Mouse (Mus musculus) CH12.LX (cell line): ENCODE measurements around the gene Ccdc80. TPM values are rescaled to one million over a fixed set of nuclear protein-coding genes. Genes with fewer than 3 reads are reported as not detected.

Source experiments
- DNase-seq: peaks from one replicate; pipeline ENCODE4 v3.0.0-alpha.2; 2013; ENCODE audit errors: extremely low read depth
- H3K27ac ChIP-seq: 2 replicates; pipeline ENCODE4 v1.5.1; 2012; ENCODE audit warnings: low read depth, mild to moderate bottlenecking, control low read depth, moderate library complexity; ENCODE audit not compliant: insufficient read depth
- H3K27me3 ChIP-seq: replicated peaks from 2 replicates; pipeline ENCODE3; 2012; ENCODE audit warnings: inconsistent platforms
- H3K36me3 ChIP-seq, 2 experiments: replicated peaks in 1 of 2; 2 replicates each; pipeline versions ENCODE3 to v1.6.1; 2012; ENCODE audit warnings: inconsistent platforms in 1 of 2, low read length in 1 of 2, mild to moderate bottlenecking in 1 of 2, mixed read lengths in 1 of 2, moderate library complexity in 1 of 2; ENCODE audit not compliant: control insufficient read depth in 1 of 2, insufficient read depth in 1 of 2
- H3K4me1 ChIP-seq, 2 experiments: 2 replicates each; pipeline ENCODE4 v1.6.1; 2012; ENCODE audit warnings: inconsistent platforms in 1 of 2, moderate library complexity in 1 of 2; ENCODE audit not compliant: insufficient read depth in 2 of 2, control insufficient read depth in 1 of 2
- H3K4me2 ChIP-seq: 2 replicates; pipeline ENCODE4 v1.6.1; 2012; ENCODE audit warnings: low read depth, mild to moderate bottlenecking, control low read depth; ENCODE audit not compliant: poor library complexity, insufficient read depth, severe bottlenecking
- H3K4me3 ChIP-seq, 3 experiments: fragments of 150-350 bp in 1 of 3; sonication (generic) in 1 of 3; replicated peaks in 1 of 3; 2 replicates each; pipeline versions ENCODE3 to v1.5.1; 2011 to 2012; ENCODE audit warnings: low read depth in 2 of 3, low read length in 2 of 3, mild to moderate bottlenecking in 2 of 3, moderate library complexity in 2 of 3, control low read depth in 1 of 3, improper control_type of control experiment in 1 of 3, inconsistent platforms in 1 of 3, mixed read lengths in 1 of 3; ENCODE audit not compliant: poor library complexity in 1 of 3
- H3K79me2 ChIP-seq: replicated peaks from 2 replicates; pipeline ENCODE4 v1.6.1; 2012; ENCODE audit warnings: mild to moderate bottlenecking, moderate library complexity; ENCODE audit not compliant: control insufficient read depth, poor library complexity, insufficient read depth, severe bottlenecking; ENCODE audit errors: extremely low read depth
- H3K9ac ChIP-seq: 2 replicates; pipeline ENCODE4 v1.6.1; 2012; ENCODE audit warnings: low read depth, mild to moderate bottlenecking, control low read depth, moderate library complexity; ENCODE audit not compliant: insufficient read depth
- H3K9me3 ChIP-seq: replicated peaks from 2 replicates; pipeline ENCODE3; 2012; ENCODE audit warnings: low read length, inconsistent platforms, mixed read lengths
- BHLHE40 ChIP-seq: IDR thresholded peaks from 2 replicates; pipeline ENCODE4 v1.6.1; 2011; ENCODE audit warnings: mild to moderate bottlenecking, low read depth, low read length, improper control_type of control experiment
- CHD1 ChIP-seq: IDR thresholded peaks from 2 replicates; pipeline ENCODE4 v1.6.1; 2012; ENCODE audit warnings: low read depth, low read length, improper control_type of control experiment, inconsistent platforms
- CHD2 ChIP-seq: IDR thresholded peaks from 2 replicates; pipeline ENCODE4 v1.6.1; 2011; ENCODE audit warnings: low read length, improper control_type of control experiment
- E2F4 ChIP-seq: IDR thresholded peaks from 2 replicates; pipeline ENCODE4 v1.6.1; 2011; ENCODE audit warnings: low read depth, low read length, improper control_type of control experiment; ENCODE audit not compliant: insufficient replicate concordance
- ELF1 ChIP-seq: IDR thresholded peaks from 2 replicates; pipeline ENCODE4 v1.6.1; 2014; ENCODE audit warnings: low read depth, mild to moderate bottlenecking, inconsistent platforms, low read length, improper control_type of control experiment
- EP300 ChIP-seq: IDR thresholded peaks from 2 replicates; pipeline ENCODE4 v1.6.1; 2011; ENCODE audit warnings: low read length, improper control_type of control experiment
- GABPA ChIP-seq: IDR thresholded peaks from 2 replicates; pipeline ENCODE4 v1.6.1; 2012; ENCODE audit warnings: low read depth, low read length, improper control_type of control experiment, inconsistent platforms; ENCODE audit not compliant: insufficient replicate concordance
- HCFC1 ChIP-seq: IDR thresholded peaks from 2 replicates; pipeline ENCODE4 v1.6.1; 2012; ENCODE audit warnings: low read depth, mild to moderate bottlenecking, inconsistent platforms, low read length, improper control_type of control experiment
- IRF4 ChIP-seq: IDR thresholded peaks from 2 replicates; pipeline ENCODE4 v1.6.1; 2014; ENCODE audit warnings: low read depth, mild to moderate bottlenecking, inconsistent platforms, low read length, improper control_type of control experiment
- JUN ChIP-seq: IDR thresholded peaks from 2 replicates; pipeline ENCODE4 v1.6.1; 2011; ENCODE audit warnings: low read depth, mild to moderate bottlenecking, low read length, improper control_type of control experiment, moderate library complexity; ENCODE audit not compliant: insufficient read depth
- KAT2A ChIP-seq: IDR thresholded peaks from 2 replicates; pipeline ENCODE4 v1.6.1; 2012; ENCODE audit warnings: low read length, improper control_type of control experiment, inconsistent platforms; ENCODE audit not compliant: insufficient replicate concordance
- MAFK ChIP-seq: IDR thresholded peaks from 2 replicates; pipeline ENCODE4 v1.6.1; 2011; ENCODE audit warnings: low read length, improper control_type of control experiment; ENCODE audit not compliant: insufficient replicate concordance
- MAX ChIP-seq: IDR thresholded peaks from 2 replicates; pipeline ENCODE4 v1.6.1; 2011; ENCODE audit warnings: low read length, improper control_type of control experiment
- MAZ ChIP-seq: IDR thresholded peaks from 2 replicates; pipeline ENCODE4 v1.6.1; 2012; ENCODE audit warnings: low read depth, mild to moderate bottlenecking, inconsistent platforms, low read length, improper control_type of control experiment, moderate library complexity
- MEF2A ChIP-seq: IDR thresholded peaks from 2 replicates; pipeline ENCODE4 v1.6.1; 2014; ENCODE audit warnings: low read depth, mild to moderate bottlenecking, inconsistent platforms, low read length, improper control_type of control experiment, borderline replicate concordance
- MXI1 ChIP-seq: IDR thresholded peaks from 2 replicates; pipeline ENCODE4 v1.6.1; 2011; ENCODE audit warnings: mild to moderate bottlenecking, low read depth, low read length, improper control_type of control experiment
- MYC ChIP-seq: IDR thresholded peaks from 2 replicates; pipeline ENCODE4 v1.6.1; 2011; ENCODE audit warnings: low read depth, mild to moderate bottlenecking, improper control_type of control experiment, low read length
- NELFE ChIP-seq: IDR thresholded peaks from 2 replicates; pipeline ENCODE4 v1.6.1; 2011; ENCODE audit warnings: low read depth, low read length, improper control_type of control experiment
- NRF1 ChIP-seq: IDR thresholded peaks from 2 replicates; pipeline ENCODE4 v1.6.1; 2014; ENCODE audit warnings: low read depth, mild to moderate bottlenecking, inconsistent platforms, low read length, improper control_type of control experiment, moderate library complexity
- PAX5 ChIP-seq: IDR thresholded peaks from 2 replicates; pipeline ENCODE4 v1.6.1; 2012; ENCODE audit warnings: low read length, inconsistent platforms, mixed read lengths
- POLR2A ChIP-seq: IDR thresholded peaks from 2 replicates; pipeline ENCODE4 v1.6.1; 2011; ENCODE audit warnings: low read depth, mild to moderate bottlenecking, improper control_type of control experiment, low read length
- POLR2AphosphoS2 ChIP-seq: IDR thresholded peaks from 2 replicates; pipeline ENCODE4 v1.6.1; 2011; ENCODE audit warnings: low read depth, low read length, improper control_type of control experiment
- RAD21 ChIP-seq: IDR thresholded peaks from 2 replicates; pipeline ENCODE4 v1.6.1; 2011; ENCODE audit warnings: low read depth, mild to moderate bottlenecking, low read length, improper control_type of control experiment, moderate library complexity
- RCOR1 ChIP-seq: conservative IDR thresholded peaks from 2 replicates; pipeline ENCODE4 v1.6.1; 2012; ENCODE audit warnings: low read depth, mild to moderate bottlenecking, inconsistent platforms, low read length, improper control_type of control experiment
- SIN3A ChIP-seq: IDR thresholded peaks from 2 replicates; pipeline ENCODE4 v1.6.1; 2012; ENCODE audit warnings: low read length, improper control_type of control experiment, inconsistent platforms
- TBP ChIP-seq: conservative IDR thresholded peaks from 2 replicates; pipeline ENCODE4 v1.6.1; 2011; ENCODE audit warnings: low read depth, low read length, improper control_type of control experiment
- TCF12 ChIP-seq: IDR thresholded peaks from 2 replicates; pipeline ENCODE4 v1.6.1; 2014; ENCODE audit warnings: low read depth, mild to moderate bottlenecking, inconsistent platforms, low read length, improper control_type of control experiment
- USF1 ChIP-seq: IDR thresholded peaks from 2 replicates; pipeline ENCODE4 v1.6.1; 2014; ENCODE audit warnings: low read depth, mild to moderate bottlenecking, inconsistent platforms, low read length, improper control_type of control experiment
- ZKSCAN1 ChIP-seq: IDR thresholded peaks from 2 replicates; pipeline ENCODE4 v1.6.1; 2012; ENCODE audit warnings: low read depth, inconsistent platforms, low read length, improper control_type of control experiment, borderline replicate concordance
- ZMIZ1 ChIP-seq: IDR thresholded peaks from 2 replicates; pipeline ENCODE4 v1.6.1; 2012; ENCODE audit warnings: low read depth, mild to moderate bottlenecking, inconsistent platforms, low read length, improper control_type of control experiment
- ZNF384 ChIP-seq: IDR thresholded peaks from 2 replicates; pipeline ENCODE4 v1.6.1; 2012; ENCODE audit warnings: low read depth, low read length, improper control_type of control experiment, inconsistent platforms
- dilution Hi-C: fragments of 300-500 bp; cut with MboI; formaldehyde crosslinking; loops from 2 replicates; pipeline ENCODE4 v1.14.3; 2020; ENCODE audit warnings: low sequenced_read_pairs; ENCODE audit not compliant: extremely low pct_unique_long_range_greater_than_20kb, extremely low pct_ligation_motif_present
- in situ Hi-C: fragments of 300-500 bp; cut with MboI; formaldehyde crosslinking; loops from 3 replicates; pipeline ENCODE4 v1.14.3; 2019; ENCODE audit warnings: low sequenced_read_pairs, low pct_ligation_motif_present, low pct_unique_long_range_greater_than_20kb, mixed read lengths
- polyA plus RNA-seq: library from polyadenylated mRNA; unstranded; fragments of >175 nt; gene quantifications from 2 replicates; pipeline ENCODE4 v1.2.1, GENCODE M21; 2012; ENCODE audit warnings: low read depth; ENCODE audit not compliant: insufficient read length
- total RNA-seq, 2 experiments: library from RNA; depleted of rRNA; stranded (reverse); fragments of 300-350 nt in 1 of 2; fragments of >200 nt in 1 of 2; gene quantifications; 2 replicates each; pipeline ENCODE4 v1.2.3; 2012 to 2014

Gene Ccdc80
- total and polyA plus RNA-seq, 3 experiments: 3.9 to 9.5 (median 6.1) TPM

GRCm38 (mm10) chr16:45158136-45158521 lies 64.9 kb downstream of the Ccdc80 start:
- peak; percentile 82 for DNase-seq

DNA sequence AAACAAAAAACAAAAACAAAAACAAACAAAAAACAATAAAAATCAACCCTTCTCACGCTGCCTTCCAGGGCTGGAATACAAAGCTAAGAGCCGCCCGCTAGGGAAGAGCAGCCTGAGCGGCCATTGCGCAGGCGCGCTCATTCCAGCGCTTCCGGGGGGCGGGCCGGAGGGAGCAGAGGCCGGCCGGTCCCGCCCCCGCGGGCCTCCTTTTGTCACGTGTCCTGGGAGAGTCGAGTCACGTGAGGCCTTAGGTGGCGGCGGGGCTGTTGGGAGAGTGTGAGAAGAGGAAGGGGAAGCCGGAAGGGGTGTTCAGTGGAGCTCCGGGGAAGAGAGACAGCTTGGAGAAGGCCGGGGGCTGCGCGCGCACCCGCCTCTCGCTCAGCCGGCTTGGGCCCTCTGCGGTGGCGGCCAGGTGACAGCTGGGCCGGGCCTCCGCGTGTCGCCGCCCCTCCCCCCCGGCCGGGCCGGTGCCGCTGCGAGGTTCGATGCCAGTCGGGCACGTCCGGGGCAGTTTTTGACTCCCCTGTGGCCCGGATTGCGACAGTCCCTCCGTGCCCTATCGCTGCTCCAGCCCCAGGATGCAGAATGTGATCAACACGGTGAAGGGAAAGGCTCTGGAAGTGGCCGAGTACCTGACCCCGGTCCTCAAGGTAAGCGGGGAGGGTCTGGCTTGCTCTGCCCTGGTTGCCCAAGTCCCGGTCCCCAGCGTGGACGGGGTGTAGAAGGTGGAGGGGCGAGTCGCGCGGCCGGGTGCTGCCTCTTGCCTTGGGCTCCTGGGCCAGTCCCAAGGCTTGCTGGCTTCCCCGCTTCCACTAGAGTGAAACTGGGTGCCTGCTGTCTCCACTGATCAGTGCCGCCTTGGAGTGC lies 65.6 kb downstream of the Ccdc80 start, which contains the start of the genes Slc35a5 and Atg3:
Gene Slc35a5, minus strand, starts transcription at position 185 of the 867 bp plus-strand sequence.
Gene Atg3, plus strand, starts transcription at position 264 of the 867 bp plus-strand sequence.
- in situ Hi-C loops (no loop called here), dilution Hi-C loops (no loop called here)
- H3K27ac ChIP-seq: peak within 1 kb of the TSS; percentile 70
- peaks cover 4 to 47% of the 10 kb centered on the region in 2 experiments for H3K36me3 ChIP-seq
- peak within 1 kb of the TSS; percentile 91 for H3K4me2 ChIP-seq
- H3K79me2 ChIP-seq: peaks cover 18% of the 10 kb centered on the region
- peak within 1 kb of the TSS; percentile 90 to 97 (median 93) for H3K4me3 ChIP-seq
- DNase-seq: peak; percentile 100
- peak within 1 kb of the TSS; percentile 95 for H3K9ac ChIP-seq
- H3K4me1 ChIP-seq: peaks cover 4 to 31% of the 10 kb centered on the region in 2 experiments
- no peaks in the 10 kb centered on the region for H3K9me3 ChIP-seq
- H3K27me3 ChIP-seq: no peaks in the 10 kb centered on the region
- no peak for TF ChIP-seq TBP
- TF ChIP-seq HCFC1: peak; percentile 81
- TF ChIP-seq ZNF384: no peak
- TF ChIP-seq RCOR1: no peak
- peak; percentile 89 for TF ChIP-seq SIN3A
- TF ChIP-seq USF1: peak; percentile 99
- TF ChIP-seq PAX5: no peak
- TF ChIP-seq ELF1: peak; percentile 99
- 0 out of 2 replicates have a peak, but pooled peaks have one; percentile 48 for TF ChIP-seq POLR2AphosphoS2
- no peak for TF ChIP-seq JUN
- peak; percentile 80 for TF ChIP-seq IRF4
- peak; percentile 90 for TF ChIP-seq POLR2A
- no peak; the same call in 1 of the 2 replicates for TF ChIP-seq GABPA
- 0 out of 2 replicates have a peak, but pooled peaks have one; percentile 2 for TF ChIP-seq KAT2A
- no peak for TF ChIP-seq RAD21
- TF ChIP-seq CHD2: peak; percentile 87
- TF ChIP-seq MEF2A: peak; percentile 66
- TF ChIP-seq MAFK: no peak
- no peak for TF ChIP-seq EP300
- peak; percentile 100 for TF ChIP-seq BHLHE40
- TF ChIP-seq MAX: peak; percentile 99
- TF ChIP-seq E2F4: no peak
- peak; percentile 93 for TF ChIP-seq TCF12
- peak; percentile 91 for TF ChIP-seq MAZ

More at GRCm38 (mm10) chr16:45158136-45158521, 64.9 kb downstream of the Ccdc80 start:
- H3K27me3 ChIP-seq: no peaks in the 10 kb centered on the region
- dilution Hi-C loops: no loop called here
- H3K36me3 ChIP-seq: peaks cover 4 to 41% of the 10 kb centered on the region in 2 experiments
- in situ Hi-C loops: no loop called here
- no peaks in the 10 kb centered on the region for H3K9me3 ChIP-seq
- peak overlapping the region; percentile 90 to 97 (median 93) for H3K4me3 ChIP-seq
- no peak for TF ChIP-seq CHD2
- no peak for TF ChIP-seq POLR2AphosphoS2
- TF ChIP-seq IRF4: no peak
- TF ChIP-seq MYC: peak; percentile 37; the same call in 1 of the 2 replicates
- no peak for TF ChIP-seq ZMIZ1
- TF ChIP-seq JUN: no peak
- peak; percentile 81 for TF ChIP-seq NRF1
- TF ChIP-seq CHD1: peak; percentile 37; the same call in 1 of the 2 replicates
- no peak for TF ChIP-seq BHLHE40
- no peak for TF ChIP-seq NELFE
- no peak for TF ChIP-seq ZKSCAN1
- TF ChIP-seq RAD21: no peak
- TF ChIP-seq ELF1: no peak
- 0 out of 2 replicates have a peak, but pooled peaks have one; percentile 30 for TF ChIP-seq KAT2A
- TF ChIP-seq E2F4: no peak
- no peak for TF ChIP-seq GABPA
- TF ChIP-seq MXI1: peak; percentile 19; the same call in 1 of the 2 replicates
- H3K79me2 ChIP-seq: peaks cover 18% of the 10 kb centered on the region
- peak overlapping the region; percentile 95 for H3K9ac ChIP-seq
- H3K27ac ChIP-seq: peak overlapping the region; percentile 50; the same call in 1 of the 2 replicates
- peaks cover 4 to 31% of the 10 kb centered on the region in 2 experiments for H3K4me1 ChIP-seq
- peak overlapping the region; percentile 91 for H3K4me2 ChIP-seq
